Mouse (Mus musculus) kidney, embryonic 16.5 days (tissue): ENCODE measurements around the gene Frat2. TPM values are rescaled to one million over a fixed set of nuclear protein-coding genes. Genes with fewer than 3 reads are reported as not detected.
A peak's percentile ranks its signal among the peaks of the same experiment; 100 is the strongest.

ENCODE experiments used
- ATAC-seq: fragments of 200-750 bp; cut with Nextera tagmentation; 2 replicates; pipeline ENCODE4 v1.8.0; 2017; ENCODE audit warnings: moderate TSS enrichment; ENCODE audit not compliant: low FRiP score, low TSS enrichment
- H3K27ac ChIP-seq: fragments of 300-500 bp; sonication (generic); 2 replicates; pipeline ENCODE4 v1.5.1; 2014; ENCODE audit warnings: low read length
- H3K27me3 ChIP-seq: fragments of 300-500 bp; sonication (generic); 2 replicates; pipeline ENCODE4 v1.6.1; 2014; ENCODE audit warnings: low read length, control low read depth, mixed read lengths; ENCODE audit not compliant: insufficient read depth
- H3K36me3 ChIP-seq: fragments of 300-500 bp; sonication (generic); 2 replicates; pipeline ENCODE4 v1.6.1; 2014; ENCODE audit warnings: low read length, control low read depth, mixed read lengths; ENCODE audit not compliant: insufficient read depth
- H3K4me1 ChIP-seq: fragments of 300-500 bp; sonication (generic); 2 replicates; pipeline ENCODE4 v1.6.1; 2014; ENCODE audit warnings: low read length, control low read depth, mixed read lengths; ENCODE audit not compliant: insufficient read depth
- H3K4me2 ChIP-seq: fragments of 300-500 bp; sonication (generic); replicated peaks from 2 replicates; pipeline ENCODE4 v1.6.1; 2014; ENCODE audit warnings: low read depth, low read length
- H3K4me3 ChIP-seq: fragments of 300-500 bp; sonication (generic); 2 replicates; pipeline ENCODE4 v1.5.1; 2014; ENCODE audit warnings: mild to moderate bottlenecking, low read length
- H3K9ac ChIP-seq: fragments of 300-500 bp; sonication (generic); replicated peaks from 2 replicates; pipeline ENCODE4 v1.6.1; 2014; ENCODE audit warnings: low read length
- H3K9me3 ChIP-seq: fragments of 300-500 bp; sonication (generic); 2 replicates; pipeline ENCODE4 v1.6.1; 2016; ENCODE audit warnings: low read length, control low read depth
- WGBS: fragments of 180-500 bp; shearing (Covaris S2); extraction: QIAGEN DNeasy Blood & Tissue Kit; methylation state at CpG from one replicate; pipeline ENCODE4 v1.1.7; 2014; 5-methylcytosine and 5-hydroxymethylcytosine counted together
- polyA plus RNA-seq: library from polyadenylated mRNA; unstranded; fragments of >200 nt; fragmentation: Nextera tagmentation; extraction: Ambion mirVana; gene quantifications from 2 replicates; pipeline ENCODE4 v1.2.1, GENCODE M21; 2015

Gene Frat2
- polyA plus RNA-seq, 1 experiment from 2014 or later, result 4.7 TPM

DNA sequence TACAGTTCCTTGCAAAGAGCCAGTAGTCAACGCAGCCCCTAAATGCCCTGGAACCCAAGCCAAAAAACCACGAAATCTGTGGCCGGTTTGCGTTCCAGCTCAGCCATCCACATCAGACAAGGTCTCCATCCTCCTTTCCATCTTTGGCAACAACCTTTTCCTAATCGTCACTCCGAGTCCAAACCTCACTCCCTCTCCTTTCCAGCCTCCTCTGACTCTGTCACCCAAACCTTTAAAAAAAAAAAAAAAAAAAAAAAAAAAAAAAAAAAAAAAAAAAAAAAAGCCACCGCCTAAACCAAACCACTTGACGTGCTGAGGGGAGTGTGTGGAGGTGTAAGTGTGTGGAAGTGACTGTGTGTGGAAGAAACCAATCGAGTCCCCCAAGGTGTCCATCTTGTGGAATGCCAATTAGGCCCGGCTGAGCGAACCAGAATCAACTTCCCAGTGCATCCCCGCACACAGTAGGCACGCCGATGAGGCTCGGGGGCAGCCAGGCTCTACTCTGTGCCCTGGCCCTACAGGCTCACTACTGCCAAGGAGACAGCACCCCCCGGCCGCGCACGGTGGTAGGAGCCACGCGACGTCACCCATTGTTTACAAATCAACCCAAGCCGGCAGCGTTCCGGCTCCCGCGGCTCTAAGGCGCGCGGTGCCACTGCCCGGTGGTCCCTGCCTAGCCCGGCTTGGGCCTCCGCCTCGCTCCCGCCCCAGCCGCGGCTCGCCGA, 18.4 kb downstream of the Frat2 start, which contains the start of gene Frat1:
TSS of gene Frat1 (plus strand) at position 590 of the 725 bp plus-strand sequence.
- no peaks in the 10 kb centered on the region for H3K9me3 ChIP-seq
- H3K27me3 ChIP-seq, result peaks cover 26% of the 10 kb centered on the region
- peak within 1 kb of the TSS; percentile 98 for H3K4me2 ChIP-seq
- H3K36me3 ChIP-seq, result no peaks in the 10 kb centered on the region
- 2% methylated on average over 36 of the region's 39 CpGs for WGBS
- peak; percentile 92 for ATAC-seq
- H3K9ac ChIP-seq, result peak within 1 kb of the TSS; percentile 79
- peaks cover 19% of the 10 kb centered on the region for H3K4me1 ChIP-seq
- H3K27ac ChIP-seq, result peak within 1 kb of the TSS; percentile 94
- H3K4me3 ChIP-seq, result peak within 1 kb of the TSS; percentile 74

DNA sequence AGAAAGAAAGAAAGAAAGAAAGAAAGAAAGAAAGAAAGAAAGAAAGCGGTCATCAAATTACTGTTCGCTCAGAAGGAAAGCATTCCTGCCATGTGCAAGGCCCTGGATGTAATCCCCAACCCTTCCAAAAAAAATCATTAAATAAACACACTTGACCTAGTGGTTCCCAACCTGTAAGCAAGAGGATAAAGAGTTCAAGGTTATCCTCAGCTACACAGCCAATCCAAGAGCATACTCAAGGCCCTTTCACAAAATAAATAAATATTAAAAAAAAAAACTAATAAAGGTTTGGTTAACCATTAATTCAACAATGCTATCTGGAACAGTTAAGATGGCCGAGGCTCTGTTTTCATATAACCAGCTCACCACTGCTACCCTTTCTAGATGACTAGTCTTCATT, 19.0 kb downstream of the Frat2 start:
- Histone ChIP-seq H3K36me3 (no peaks in the 10 kb centered on the region), H3K4me2 (peak overlapping the region; percentile 98), H3K4me3 (peak overlapping the region; percentile 74), H3K4me1 (peaks cover 19% of the 10 kb centered on the region), H3K9me3 (no peaks in the 10 kb centered on the region), H3K27me3 (peaks cover 26% of the 10 kb centered on the region), H3K9ac (peak overlapping the region; percentile 53; the same call in 1 of the 2 replicates), H3K27ac (peak overlapping the region; percentile 50; the same call in 1 of the 2 replicates)
- 65% methylated on average over 3 of the region's 3 CpGs for WGBS
- no peak for ATAC-seq

DNA sequence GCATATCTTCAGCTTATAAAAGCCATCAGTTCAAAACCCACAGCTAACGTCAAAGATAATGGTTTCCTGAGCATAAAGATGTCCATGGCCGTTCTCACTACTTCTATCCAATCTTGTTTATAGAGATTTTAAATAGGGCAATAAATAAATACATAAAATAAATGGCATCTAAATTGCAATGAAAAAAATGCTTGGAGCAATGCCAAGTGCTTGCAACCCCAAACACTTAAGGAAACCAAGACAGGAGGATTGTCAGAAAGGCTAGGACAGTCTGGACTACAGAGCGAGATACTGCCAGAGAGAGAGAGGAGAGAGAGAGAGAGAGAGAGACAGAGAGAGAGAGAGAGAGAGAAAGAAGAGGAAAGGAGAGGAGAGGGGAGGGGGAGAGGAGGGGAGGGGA, 21.4 kb downstream of the Frat2 start:
- 72% methylated on average over 3 of the region's 3 CpGs for WGBS
- H3K9ac ChIP-seq, result no peak overlapping the region
- H3K36me3 ChIP-seq, result no peaks in the 10 kb centered on the region
- ATAC-seq, result no peak
- no peak overlapping the region for H3K4me3 ChIP-seq
- no peak overlapping the region for H3K27ac ChIP-seq
- H3K4me2 ChIP-seq, result no peak overlapping the region
- H3K9me3 ChIP-seq, result no peaks in the 10 kb centered on the region
- peaks cover 12% of the 10 kb centered on the region for H3K4me1 ChIP-seq
- H3K27me3 ChIP-seq, result peaks cover 8% of the 10 kb centered on the region; the same call in 1 of the 2 replicates

DNA sequence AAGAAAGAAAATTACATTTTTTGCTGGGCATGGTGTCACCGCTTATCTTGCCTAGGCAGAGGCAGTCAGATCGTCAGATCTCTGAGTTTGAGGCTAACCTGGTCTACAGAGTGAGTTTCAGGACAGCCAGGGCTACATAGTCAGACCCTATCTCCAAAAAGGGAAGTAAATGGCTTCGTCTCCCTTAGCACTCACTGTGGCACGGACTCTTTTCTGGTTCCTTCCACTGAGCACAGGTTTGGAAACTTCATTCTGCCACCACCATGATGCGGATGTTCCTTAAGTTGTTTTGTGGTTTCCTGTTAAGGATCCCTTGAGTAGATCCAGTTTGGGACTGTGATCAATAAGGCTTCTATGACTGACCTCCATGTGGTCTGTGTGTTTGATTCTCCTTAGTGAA, 23.0 kb downstream of the Frat2 start:
- Histone ChIP-seq H3K9ac (no peak overlapping the region), H3K27me3 (no peaks in the 10 kb centered on the region), H3K4me2 (no peak overlapping the region), H3K4me1 (peaks cover 6% of the 10 kb centered on the region; the same call in 1 of the 2 replicates), H3K4me3 (no peak overlapping the region), H3K27ac (no peak overlapping the region), H3K36me3 (no peaks in the 10 kb centered on the region), H3K9me3 (no peaks in the 10 kb centered on the region)
- WGBS, result 83% methylated on average over 5 of the region's 5 CpGs
- no peak for ATAC-seq

DNA sequence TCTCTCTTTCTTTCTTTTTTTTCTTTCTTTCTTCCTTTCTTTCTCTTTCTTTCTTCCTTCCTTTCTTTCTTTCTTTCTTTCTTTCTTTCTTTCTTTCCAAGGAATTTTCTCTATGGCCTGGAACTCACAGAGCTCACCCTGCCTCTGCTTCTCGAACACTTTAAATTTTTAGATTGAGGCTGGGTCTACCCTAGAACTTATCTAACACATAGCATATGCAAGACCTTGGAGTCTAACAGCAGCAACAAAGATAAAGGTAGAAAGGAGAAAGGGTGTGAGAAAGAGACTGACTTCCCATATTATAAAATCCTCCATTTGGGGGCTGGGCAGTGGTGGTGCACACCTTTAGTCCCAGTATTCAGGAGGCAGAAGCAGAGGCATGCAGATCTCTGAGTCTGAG, 25.3 kb downstream of the Frat2 start:
- H3K9me3 ChIP-seq, result no peaks in the 10 kb centered on the region
- ATAC-seq, result no peak
- WGBS, result 88% methylated on average over 1 of the region's 1 CpGs
- H3K4me2 ChIP-seq, result no peak overlapping the region
- H3K27me3 ChIP-seq, result no peaks in the 10 kb centered on the region
- no peak overlapping the region for H3K9ac ChIP-seq
- H3K4me3 ChIP-seq, result no peak overlapping the region
- H3K36me3 ChIP-seq, result no peaks in the 10 kb centered on the region
- H3K4me1 ChIP-seq, result no peaks in the 10 kb centered on the region
- H3K27ac ChIP-seq, result no peak overlapping the region

DNA sequence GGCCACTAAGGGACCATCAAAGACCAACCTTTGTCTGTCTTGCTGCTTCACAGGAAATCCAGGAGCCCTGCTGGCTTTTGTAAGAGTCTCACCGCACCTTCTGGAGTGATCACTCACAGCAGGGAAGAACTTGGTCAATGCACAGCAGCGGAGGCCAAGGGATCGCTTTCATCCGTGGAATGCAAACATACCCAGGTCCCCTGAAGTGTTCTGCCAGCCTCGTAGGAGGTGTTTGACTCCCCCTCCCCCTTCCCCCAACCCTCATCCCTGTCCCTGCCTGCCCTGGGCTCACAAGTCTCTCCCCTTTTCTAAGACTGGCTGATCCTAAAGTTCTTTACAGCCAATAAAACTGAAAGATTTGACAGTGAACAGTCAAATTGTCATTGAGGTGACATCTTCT, 26.5 kb downstream of the Frat2 start:
- WGBS, result 13% methylated on average over 5 of the region's 5 CpGs
- ATAC-seq, result no peak
- H3K9me3 ChIP-seq, result no peaks in the 10 kb centered on the region
- no peaks in the 10 kb centered on the region for H3K27me3 ChIP-seq
- no peak overlapping the region for H3K27ac ChIP-seq
- no peak overlapping the region for H3K4me3 ChIP-seq
- H3K36me3 ChIP-seq, result no peaks in the 10 kb centered on the region
- no peak overlapping the region for H3K9ac ChIP-seq
- H3K4me2 ChIP-seq, result no peak overlapping the region
- peaks cover 7% of the 10 kb centered on the region; the same call in 1 of the 2 replicates for H3K4me1 ChIP-seq

DNA sequence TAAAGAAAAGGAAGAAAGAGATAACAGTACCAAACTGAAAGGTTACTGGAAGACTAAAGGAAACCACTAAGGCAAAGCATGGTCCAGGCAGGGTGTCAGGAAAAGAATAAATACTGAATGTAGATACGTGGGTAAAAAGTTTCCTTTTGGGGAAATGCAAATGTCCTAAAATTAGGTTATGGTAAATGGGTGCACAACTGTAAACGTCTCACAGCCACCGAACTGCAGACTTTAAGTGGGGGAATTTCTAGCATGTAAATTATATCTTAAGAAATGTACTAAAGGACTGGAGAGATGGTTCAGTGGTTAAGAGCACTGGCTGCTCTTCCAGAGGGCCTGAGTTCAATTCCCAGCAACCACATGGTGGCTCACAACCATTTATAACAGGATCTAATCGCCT, 29.2 kb downstream of the Frat2 start:
- H3K27ac ChIP-seq, result no peak overlapping the region
- H3K4me1 ChIP-seq, result peaks cover 7% of the 10 kb centered on the region; the same call in 1 of the 2 replicates
- 0 out of 2 replicates have a peak, but pooled peaks cover 1% of the 10 kb centered on the region for H3K9me3 ChIP-seq
- WGBS, result 85% methylated on average over 4 of the region's 4 CpGs
- no peak for ATAC-seq
- no peak overlapping the region for H3K9ac ChIP-seq
- H3K4me3 ChIP-seq, result no peak overlapping the region
- H3K4me2 ChIP-seq, result no peak overlapping the region
- H3K27me3 ChIP-seq, result no peaks in the 10 kb centered on the region
- H3K36me3 ChIP-seq, result no peaks in the 10 kb centered on the region

DNA sequence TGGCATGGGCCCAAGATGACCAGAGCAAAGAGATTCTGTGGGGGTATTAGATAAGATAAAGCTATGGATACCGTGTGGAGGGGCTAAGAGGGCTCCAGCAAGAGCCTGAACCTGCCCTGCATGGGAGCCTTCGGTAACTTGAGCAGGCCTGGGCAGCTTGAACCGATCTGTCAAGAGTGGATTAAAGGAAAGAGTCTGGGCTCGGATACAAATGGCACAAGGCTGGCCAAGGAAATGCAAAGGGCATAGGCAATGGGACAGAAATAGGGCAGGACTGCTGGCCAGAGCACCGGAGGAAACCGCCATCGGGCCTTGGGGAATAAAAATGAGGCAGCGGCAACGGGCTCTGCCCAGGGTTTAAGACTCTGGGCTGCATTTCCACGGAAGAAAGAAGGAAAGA, 30.6 kb downstream of the Frat2 start:
- no peaks in the 10 kb centered on the region for H3K27me3 ChIP-seq
- H3K4me2 ChIP-seq, result no peak overlapping the region
- 51% methylated on average over 10 of the region's 10 CpGs for WGBS
- H3K36me3 ChIP-seq, result no peaks in the 10 kb centered on the region
- no peak overlapping the region for H3K4me3 ChIP-seq
- peak; percentile 74; the same call in 1 of the 2 replicates for ATAC-seq
- no peak overlapping the region for H3K9ac ChIP-seq
- no peak overlapping the region for H3K27ac ChIP-seq
- 0 out of 2 replicates have a peak, but pooled peaks cover 2% of the 10 kb centered on the region for H3K9me3 ChIP-seq
- peaks cover 7% of the 10 kb centered on the region; the same call in 1 of the 2 replicates for H3K4me1 ChIP-seq

DNA sequence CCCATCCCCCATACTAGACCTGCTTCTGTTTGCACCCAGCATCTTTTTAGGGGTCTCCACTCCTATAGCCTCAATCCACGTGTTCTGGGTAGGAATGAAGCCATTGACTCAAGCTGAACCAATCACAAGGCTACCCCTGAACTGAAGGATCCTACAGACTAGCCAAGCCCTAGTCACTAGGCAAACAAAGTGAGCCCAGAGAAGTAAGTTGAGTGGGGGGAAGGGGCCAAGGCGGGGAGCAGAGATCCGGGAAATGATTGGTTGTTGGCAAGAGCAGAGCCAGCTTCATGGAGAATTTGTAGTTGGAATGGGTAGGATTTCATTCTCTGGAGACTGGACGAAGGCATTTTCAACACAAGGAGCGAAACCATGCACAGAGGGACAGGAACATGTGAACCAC, 31.0 kb downstream of the Frat2 start:
- H3K27me3 ChIP-seq, result no peaks in the 10 kb centered on the region
- 54% methylated on average over 5 of the region's 5 CpGs for WGBS
- no peak for ATAC-seq
- H3K4me1 ChIP-seq, result peaks cover 7% of the 10 kb centered on the region; the same call in 1 of the 2 replicates
- H3K4me2 ChIP-seq, result no peak overlapping the region
- H3K4me3 ChIP-seq, result no peak overlapping the region
- 0 out of 2 replicates have a peak, but pooled peaks cover 2% of the 10 kb centered on the region for H3K9me3 ChIP-seq
- no peak overlapping the region for H3K27ac ChIP-seq
- no peaks in the 10 kb centered on the region for H3K36me3 ChIP-seq
- H3K9ac ChIP-seq, result no peak overlapping the region

DNA sequence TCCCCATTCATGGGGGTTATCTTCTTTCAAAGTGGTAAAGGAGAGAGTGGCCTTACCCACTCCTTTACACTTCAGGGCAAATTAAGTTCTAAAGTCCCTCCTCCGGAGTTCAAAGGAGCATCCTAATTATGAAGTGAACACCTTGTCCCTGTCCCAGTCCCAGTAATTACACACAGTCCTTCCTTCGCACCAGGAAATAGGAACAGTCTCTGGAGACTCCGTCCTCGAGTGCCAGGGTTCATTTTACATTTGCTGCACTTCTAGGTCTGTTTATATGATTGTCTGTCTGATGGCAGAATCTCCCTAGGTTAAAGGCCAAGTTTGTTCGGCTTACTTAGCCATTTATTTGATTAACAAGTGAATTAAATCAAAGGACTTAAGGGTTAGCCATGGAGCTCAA, 31.5 kb downstream of the Frat2 start:
- peaks cover 7% of the 10 kb centered on the region; the same call in 1 of the 2 replicates for H3K4me1 ChIP-seq
- H3K9me3 ChIP-seq, result 0 out of 2 replicates have a peak, but pooled peaks cover 2% of the 10 kb centered on the region
- no peak overlapping the region for H3K27ac ChIP-seq
- H3K27me3 ChIP-seq, result no peaks in the 10 kb centered on the region
- WGBS, result 42% methylated on average over 5 of the region's 5 CpGs
- no peaks in the 10 kb centered on the region for H3K36me3 ChIP-seq
- no peak overlapping the region for H3K4me3 ChIP-seq
- H3K9ac ChIP-seq, result no peak overlapping the region
- no peak for ATAC-seq
- no peak overlapping the region for H3K4me2 ChIP-seq
